Mouse (Mus musculus): Measurements from ENCODE around the gene Wipf3. TPM values are rescaled to one million over a fixed set of nuclear protein-coding genes. Genes with fewer than 3 reads are reported as not detected.

Gene Wipf3
- polyA plus RNA-seq, 1 experiment from 2014 or later = 3.7 TPM

GRCm38 (mm10) chr6:54428850-54429446 is 455 bp upstream of the Wipf3 start:
- H3K36me3 ChIP-seq (ENCODE audit: insufficient read depth, low read length) = no peaks in the 10 kb centered on the region
- WGBS = 3% methylated on average over 13 of the region's 14 CpGs
- H3K27ac ChIP-seq (ENCODE audit: low read length) = no peak overlapping the region
- 0 out of 2 replicates have a peak overlapping the region, but pooled peaks have one; percentile 20 for H3K9ac ChIP-seq (replicated peaks; ENCODE audit: low read depth)
- H3K4me2 ChIP-seq (replicated peaks; ENCODE audit: low read depth, low read length) = peak overlapping the region; percentile 85
- ATAC-seq (no peak), DNase-seq (ENCODE audit: low spot score) (peak; percentile 36)
- H3K27me3 ChIP-seq (replicated peaks; ENCODE audit: insufficient read depth, low read length) = 0 out of 2 replicates have a peak, but pooled peaks cover 7% of the 10 kb centered on the region
- no peaks in the 10 kb centered on the region for H3K9me3 ChIP-seq (ENCODE audit: low read length)
- peak overlapping the region; percentile 45 for H3K4me3 ChIP-seq (ENCODE audit: low read depth, low read length)
- TF ChIP-seq CTCF (IDR thresholded peaks at IDR 0.05) (no peak), EP300 (IDR thresholded peaks at IDR 0.05) (no peak)
- peaks cover 8% of the 10 kb centered on the region; the same call in 1 of the 2 replicates for H3K4me1 ChIP-seq (ENCODE audit: insufficient read depth, low read depth, low read length)

DNA sequence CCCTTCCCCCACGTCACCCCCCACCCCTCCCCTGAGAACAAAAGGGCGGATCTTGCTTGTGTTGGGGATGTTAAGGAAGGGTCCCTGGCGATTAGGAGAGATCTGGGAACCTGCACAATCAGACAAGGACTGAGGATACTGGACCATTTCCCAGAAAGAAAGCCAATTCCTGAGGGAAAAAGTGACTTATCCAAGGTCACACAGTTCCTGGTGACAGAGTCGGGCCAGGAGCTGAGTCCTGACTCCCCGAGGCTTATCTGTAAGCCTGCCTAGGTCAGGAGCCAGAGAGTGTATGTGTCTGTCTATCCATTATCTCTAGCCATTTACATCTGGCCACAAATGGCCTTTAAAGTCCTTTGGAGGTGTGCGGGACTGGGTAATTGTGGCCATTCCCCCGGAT is 818 bp downstream of the Wipf3 start:
- ATAC-seq (no peak), DNase-seq (ENCODE audit: low spot score) (no peak)
- peak overlapping the region; percentile 85 for H3K4me2 ChIP-seq (replicated peaks; ENCODE audit: low read depth, low read length)
- no peak overlapping the region for H3K27ac ChIP-seq (ENCODE audit: low read length)
- TF ChIP-seq EP300 (IDR thresholded peaks at IDR 0.05) (no peak), CTCF (IDR thresholded peaks at IDR 0.05) (no peak)
- H3K27me3 ChIP-seq (replicated peaks; ENCODE audit: insufficient read depth, low read length) = 0 out of 2 replicates have a peak, but pooled peaks cover 7% of the 10 kb centered on the region
- no peaks in the 10 kb centered on the region for H3K9me3 ChIP-seq (ENCODE audit: low read length)
- H3K4me1 ChIP-seq (ENCODE audit: insufficient read depth, low read depth, low read length) = peaks cover 11% of the 10 kb centered on the region; the same call in 1 of the 2 replicates
- no peaks in the 10 kb centered on the region for H3K36me3 ChIP-seq (ENCODE audit: insufficient read depth, low read length)
- H3K9ac ChIP-seq (replicated peaks; ENCODE audit: low read depth) = peak overlapping the region; percentile 20; the same call in 1 of the 2 replicates
- 32% methylated on average over 7 of the region's 7 CpGs for WGBS
- H3K4me3 ChIP-seq (ENCODE audit: low read depth, low read length) = peak overlapping the region; percentile 45

GRCm38 (mm10) chr6:54431761-54432160 is 2.4 kb downstream of the Wipf3 start:
- H3K9me3 ChIP-seq (ENCODE audit: low read length) = no peaks in the 10 kb centered on the region
- H3K27ac ChIP-seq (ENCODE audit: low read length) = no peak overlapping the region
- H3K4me3 ChIP-seq (ENCODE audit: low read depth, low read length) = no peak overlapping the region
- no peak overlapping the region for H3K9ac ChIP-seq (replicated peaks; ENCODE audit: low read depth)
- no peak overlapping the region for H3K4me2 ChIP-seq (replicated peaks; ENCODE audit: low read depth, low read length)
- WGBS = 59% methylated on average over 10 of the region's 10 CpGs
- no peak for ATAC-seq
- H3K4me1 ChIP-seq (ENCODE audit: insufficient read depth, low read depth, low read length) = peaks cover 11% of the 10 kb centered on the region; the same call in 1 of the 2 replicates
- no peak for DNase-seq (ENCODE audit: low spot score)
- TF ChIP-seq EP300 (IDR thresholded peaks at IDR 0.05) (no peak), CTCF (IDR thresholded peaks at IDR 0.05) (no peak)
- H3K27me3 ChIP-seq (replicated peaks; ENCODE audit: insufficient read depth, low read length) = 0 out of 2 replicates have a peak, but pooled peaks cover 7% of the 10 kb centered on the region
- no peaks in the 10 kb centered on the region for H3K36me3 ChIP-seq (ENCODE audit: insufficient read depth, low read length)

DNA sequence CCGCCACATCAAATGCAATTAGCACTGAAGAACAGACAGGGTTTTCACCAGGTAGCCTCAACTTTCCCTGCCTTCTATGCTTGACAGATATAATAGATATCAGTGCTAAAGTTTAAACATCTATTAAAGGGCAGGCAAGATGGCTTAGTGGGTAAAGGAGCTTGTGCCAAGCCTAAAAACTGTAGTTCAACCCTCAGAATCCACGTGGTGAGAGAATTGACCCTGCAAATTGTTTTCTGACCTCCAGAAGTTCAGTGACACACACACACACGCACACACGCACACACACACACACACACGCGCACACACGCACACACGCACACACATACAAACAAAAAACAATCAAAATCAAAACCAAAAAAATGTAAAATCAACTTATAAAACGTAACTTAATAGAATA is 2.8 kb downstream of the Wipf3 start:
- H3K27me3 ChIP-seq (replicated peaks; ENCODE audit: insufficient read depth, low read length) = 0 out of 2 replicates have a peak, but pooled peaks cover 7% of the 10 kb centered on the region
- no peak overlapping the region for H3K4me2 ChIP-seq (replicated peaks; ENCODE audit: low read depth, low read length)
- no peak overlapping the region for H3K27ac ChIP-seq (ENCODE audit: low read length)
- no peaks in the 10 kb centered on the region for H3K9me3 ChIP-seq (ENCODE audit: low read length)
- no peak for TF ChIP-seq EP300 (IDR thresholded peaks at IDR 0.05)
- no peak for TF ChIP-seq CTCF (IDR thresholded peaks at IDR 0.05)
- no peak overlapping the region for H3K9ac ChIP-seq (replicated peaks; ENCODE audit: low read depth)
- no peak for DNase-seq (ENCODE audit: low spot score)
- no peaks in the 10 kb centered on the region for H3K36me3 ChIP-seq (ENCODE audit: insufficient read depth, low read length)
- H3K4me3 ChIP-seq (ENCODE audit: low read depth, low read length) = no peak overlapping the region
- 88% methylated on average over 9 of the region's 9 CpGs for WGBS
- peaks cover 11% of the 10 kb centered on the region; the same call in 1 of the 2 replicates for H3K4me1 ChIP-seq (ENCODE audit: insufficient read depth, low read depth, low read length)
- no peak for ATAC-seq

GRCm38 (mm10) chr6:54432806-54433545 is 3.6 kb downstream of the Wipf3 start:
- DNase-seq (ENCODE audit: low spot score) (peak; percentile 84), ATAC-seq (peak; percentile 49)
- Histone ChIP-seq H3K36me3 (ENCODE audit: insufficient read depth, low read length) (no peaks in the 10 kb centered on the region), H3K9me3 (ENCODE audit: low read length) (no peaks in the 10 kb centered on the region), H3K27ac (ENCODE audit: low read length) (no peak overlapping the region), H3K27me3 (replicated peaks; ENCODE audit: insufficient read depth, low read length) (0 out of 2 replicates have a peak, but pooled peaks cover 7% of the 10 kb centered on the region), H3K4me2 (replicated peaks; ENCODE audit: low read depth, low read length) (no peak overlapping the region), H3K9ac (replicated peaks; ENCODE audit: low read depth) (no peak overlapping the region), H3K4me3 (ENCODE audit: low read depth, low read length) (no peak overlapping the region), H3K4me1 (ENCODE audit: insufficient read depth, low read depth, low read length) (peaks cover 11% of the 10 kb centered on the region; the same call in 1 of the 2 replicates)
- 38% methylated on average over 13 of the region's 13 CpGs for WGBS
- TF ChIP-seq CTCF (IDR thresholded peaks at IDR 0.05) = no peak
- TF ChIP-seq EP300 (IDR thresholded peaks at IDR 0.05) = peak; percentile 53

GRCm38 (mm10) chr6:54434171-54434570 is 4.8 kb downstream of the Wipf3 start:
- Histone ChIP-seq H3K4me3 (ENCODE audit: low read depth, low read length) (no peak overlapping the region), H3K27me3 (replicated peaks; ENCODE audit: insufficient read depth, low read length) (0 out of 2 replicates have a peak, but pooled peaks cover 7% of the 10 kb centered on the region), H3K27ac (ENCODE audit: low read length) (no peak overlapping the region), H3K9me3 (ENCODE audit: low read length) (no peaks in the 10 kb centered on the region), H3K4me2 (replicated peaks; ENCODE audit: low read depth, low read length) (no peak overlapping the region), H3K9ac (replicated peaks; ENCODE audit: low read depth) (no peak overlapping the region), H3K4me1 (ENCODE audit: insufficient read depth, low read depth, low read length) (peaks cover 8% of the 10 kb centered on the region; the same call in 1 of the 2 replicates), H3K36me3 (ENCODE audit: insufficient read depth, low read length) (no peaks in the 10 kb centered on the region)
- peak; percentile 47 for DNase-seq (ENCODE audit: low spot score)
- 50% methylated on average over 2 of the region's 2 CpGs for WGBS
- ATAC-seq = no peak
- TF ChIP-seq EP300 (IDR thresholded peaks at IDR 0.05) = no peak
- TF ChIP-seq CTCF (IDR thresholded peaks at IDR 0.05) = no peak

All from lung, postnatal 0 days (tissue).